Mouse (Mus musculus) intestine, embryonic 14.5 days (tissue): ENCODE data around the gene Arhgef19. TPM values are rescaled to one million over a fixed set of nuclear protein-coding genes. Genes with fewer than 3 reads are reported as not detected.

Experiments used
- ATAC-seq: fragments of 200-750 bp; cut with Nextera tagmentation; replicated peaks from 2 replicates; pipeline ENCODE4 v1.8.0; 2017; ENCODE audit warnings: low read depth, moderate number of reproducible peaks, moderate TSS enrichment, moderate library complexity; ENCODE audit not compliant: low FRiP score, low TSS enrichment
- DNase-seq: peaks from one replicate; pipeline ENCODE4 v3.0.0-alpha.2; 2018; ENCODE audit warnings: low spot score
- H3K27ac ChIP-seq: fragments of 300-500 bp; sonication (generic); 2 replicates; pipeline ENCODE4 v1.5.1; 2014; ENCODE audit warnings: low read depth, mild to moderate bottlenecking, control low read depth
- H3K27me3 ChIP-seq: fragments of 300-500 bp; sonication (generic); replicated peaks from 2 replicates; pipeline ENCODE4 v1.6.1; 2014; ENCODE audit warnings: low read length, control low read depth; ENCODE audit not compliant: control insufficient read depth, insufficient read depth
- H3K36me3 ChIP-seq: fragments of 300-500 bp; sonication (generic); 2 replicates; pipeline ENCODE4 v1.6.1; 2014; ENCODE audit warnings: low read length, control low read depth; ENCODE audit not compliant: control insufficient read depth, insufficient read depth
- H3K4me1 ChIP-seq: fragments of 300-500 bp; sonication (generic); replicated peaks from 2 replicates; pipeline ENCODE4 v1.6.1; 2014; ENCODE audit warnings: low read length, control low read depth, mixed read lengths; ENCODE audit not compliant: control insufficient read depth, insufficient read depth
- H3K4me2 ChIP-seq: fragments of 300-500 bp; sonication (generic); 2 replicates; pipeline ENCODE4 v1.6.1; 2014; ENCODE audit warnings: low read length
- H3K4me3 ChIP-seq: fragments of 300-500 bp; sonication (generic); 2 replicates; pipeline ENCODE4 v1.5.1; 2014; ENCODE audit warnings: low read depth, low read length, control low read depth, mixed read lengths
- H3K9ac ChIP-seq: fragments of 300-500 bp; sonication (generic); 2 replicates; pipeline ENCODE4 v1.6.1; 2014; ENCODE audit warnings: mild to moderate bottlenecking, low read length
- H3K9me3 ChIP-seq: fragments of 300-500 bp; sonication (generic); 2 replicates; pipeline ENCODE4 v1.6.1; 2016; ENCODE audit warnings: low read length, control low read depth; ENCODE audit not compliant: control insufficient read depth
- WGBS: fragments of 180-500 bp; shearing (Covaris S2); extraction: QIAGEN DNeasy Blood & Tissue Kit; methylation state at CpG from one replicate; pipeline ENCODE4 v1.1.7; 2014; 5-methylcytosine and 5-hydroxymethylcytosine counted together
- polyA plus RNA-seq: library from polyadenylated mRNA; unstranded; fragments of >200 nt; fragmentation: Nextera tagmentation; extraction: Ambion mirVana; gene quantifications from 2 replicates; pipeline ENCODE4 v1.2.1, GENCODE M21; 2014

Arhgef19 gene
- polyA plus RNA-seq = 14.2 and 15.8 TPM in 2 replicates

DNA sequence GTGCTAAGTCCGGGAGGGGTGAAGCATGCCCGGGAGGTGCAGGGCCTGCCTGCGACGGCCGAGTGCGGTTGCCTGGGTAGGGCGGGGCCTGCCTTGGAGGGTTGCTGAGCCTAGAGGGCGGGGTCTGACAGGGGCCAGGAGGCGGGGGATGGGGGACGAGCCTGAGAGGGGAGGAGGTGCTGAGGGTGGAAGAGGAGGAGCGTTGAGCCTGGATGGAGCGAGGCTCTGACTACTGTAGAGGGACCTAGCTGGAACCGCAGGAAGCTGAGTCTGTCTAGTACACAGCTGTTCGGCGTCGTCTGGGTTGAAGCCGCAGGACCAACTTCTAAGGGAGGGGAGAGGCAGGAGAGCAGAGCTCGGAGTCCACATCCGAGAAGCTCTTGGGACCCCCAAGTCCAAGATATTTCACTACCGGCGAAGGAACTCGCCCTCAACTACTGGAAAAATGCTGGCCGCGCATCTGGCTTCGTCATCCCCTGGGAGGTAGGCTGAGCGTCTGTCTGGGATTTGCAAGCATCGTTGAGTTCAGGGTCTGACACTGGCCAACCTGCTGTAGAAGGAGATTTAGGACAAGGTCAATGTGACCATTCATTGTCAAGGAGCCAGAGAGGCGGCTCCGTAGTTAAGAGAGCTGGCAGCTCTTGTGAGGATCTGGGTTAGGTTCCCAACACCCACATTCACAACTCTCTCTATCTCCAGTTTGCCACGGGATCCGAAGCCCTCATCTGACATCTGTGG, at the start of gene Arhgef19:
Gene Arhgef19, plus strand, starts transcription at position 112 of the 738 bp plus-strand sequence.
- H3K27me3 ChIP-seq = peaks cover 47% of the 10 kb centered on the region
- no peaks in the 10 kb centered on the region for H3K36me3 ChIP-seq
- no peaks in the 10 kb centered on the region for H3K9me3 ChIP-seq
- H3K4me2 ChIP-seq = peak within 1 kb of the TSS; percentile 78
- H3K27ac ChIP-seq = peak within 1 kb of the TSS; percentile 0; the same call in 1 of the 2 replicates
- DNase-seq = peak; percentile 88
- peak within 1 kb of the TSS; percentile 38 for H3K4me3 ChIP-seq
- peaks cover 33% of the 10 kb centered on the region for H3K4me1 ChIP-seq
- 2% methylated on average over 31 of the region's 31 CpGs for WGBS
- peak; percentile 87 for ATAC-seq
- peak within 1 kb of the TSS; percentile 37; the same call in 1 of the 2 replicates for H3K9ac ChIP-seq

DNA sequence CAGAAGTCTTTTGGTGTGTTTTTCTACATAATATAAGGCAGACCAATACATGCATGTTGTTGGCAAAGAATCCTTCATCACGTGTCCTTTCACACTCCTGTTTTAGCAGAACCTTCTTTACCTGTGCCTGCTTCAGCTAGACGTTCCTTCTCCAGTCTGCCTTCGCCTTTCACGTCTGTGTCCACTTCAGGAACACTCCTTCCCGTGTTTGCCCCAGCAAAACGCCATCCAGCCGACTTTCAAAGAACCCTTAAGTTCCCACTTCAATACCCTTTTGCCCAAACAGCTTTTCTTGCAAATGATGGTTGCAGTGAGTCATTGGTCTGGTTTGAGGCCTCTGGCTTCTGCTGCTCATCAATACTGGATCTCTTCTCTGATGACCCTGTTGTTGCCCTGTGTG, 48.0 kb upstream of the Arhgef19 start:
- H3K9me3 ChIP-seq = no peaks in the 10 kb centered on the region
- no peak overlapping the region for H3K4me2 ChIP-seq
- WGBS = 94% methylated on average over 7 of the region's 7 CpGs
- H3K27me3 ChIP-seq = no peaks in the 10 kb centered on the region
- H3K9ac ChIP-seq = no peak overlapping the region
- no peak for DNase-seq
- H3K4me3 ChIP-seq = no peak overlapping the region
- no peak overlapping the region for H3K27ac ChIP-seq
- H3K4me1 ChIP-seq = peaks cover 10% of the 10 kb centered on the region; the same call in 1 of the 2 replicates
- ATAC-seq = no peak
- H3K36me3 ChIP-seq = peaks cover 41% of the 10 kb centered on the region

GRCm38 (mm10) chr4:141194553-141194952, 44.7 kb upstream of the Arhgef19 start:
- DNase-seq (no peak), ATAC-seq (no peak)
- Histone ChIP-seq H3K9ac (no peak overlapping the region), H3K4me1 (no peaks in the 10 kb centered on the region), H3K27me3 (no peaks in the 10 kb centered on the region), H3K27ac (no peak overlapping the region), H3K9me3 (no peaks in the 10 kb centered on the region), H3K4me3 (no peak overlapping the region), H3K36me3 (peaks cover 72% of the 10 kb centered on the region), H3K4me2 (no peak overlapping the region)
- 93% methylated on average over 6 of the region's 6 CpGs for WGBS

DNA sequence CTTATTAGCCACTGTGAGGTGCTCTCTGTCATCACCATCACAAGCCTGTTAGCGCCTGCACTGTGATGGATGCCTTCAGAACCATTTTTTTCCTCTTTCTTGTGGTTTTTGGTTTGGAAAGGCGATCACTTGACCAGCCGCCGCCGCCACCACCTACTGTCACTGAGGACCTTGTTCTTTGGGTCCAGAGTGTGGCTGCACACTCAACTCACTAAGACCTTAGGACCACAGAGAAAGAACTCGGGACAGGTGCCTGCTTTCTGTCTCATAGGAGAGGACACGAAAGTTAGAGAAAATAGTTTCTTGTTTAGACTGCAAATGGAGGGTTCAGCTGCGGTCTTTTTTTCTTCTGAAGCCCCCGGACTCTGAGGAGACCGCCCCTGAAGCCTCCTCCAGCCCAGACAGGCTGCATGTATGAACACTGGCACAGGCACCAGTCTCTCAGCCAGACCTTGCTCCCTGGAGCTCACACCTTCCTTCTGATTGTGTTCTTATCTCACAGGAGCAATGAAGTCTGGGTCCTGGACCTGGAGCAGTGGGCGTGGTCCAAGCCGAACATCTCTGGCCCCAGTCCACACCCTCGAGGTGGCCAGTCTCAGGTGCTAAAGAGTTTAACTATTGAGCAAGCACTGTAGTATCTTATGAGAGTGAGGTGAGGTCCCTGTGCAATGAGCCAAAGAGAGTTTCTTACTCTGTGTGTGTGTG, 42.2 kb upstream of the Arhgef19 start:
- Histone ChIP-seq H3K9me3 (no peaks in the 10 kb centered on the region), H3K36me3 (peaks cover 71% of the 10 kb centered on the region), H3K4me1 (no peaks in the 10 kb centered on the region), H3K27me3 (no peaks in the 10 kb centered on the region), H3K9ac (no peak overlapping the region), H3K4me2 (no peak overlapping the region), H3K27ac (no peak overlapping the region), H3K4me3 (no peak overlapping the region)
- 96% methylated on average over 13 of the region's 13 CpGs for WGBS
- ATAC-seq (peak; percentile 57; the same call in 1 of the 2 replicates), DNase-seq (no peak)

DNA sequence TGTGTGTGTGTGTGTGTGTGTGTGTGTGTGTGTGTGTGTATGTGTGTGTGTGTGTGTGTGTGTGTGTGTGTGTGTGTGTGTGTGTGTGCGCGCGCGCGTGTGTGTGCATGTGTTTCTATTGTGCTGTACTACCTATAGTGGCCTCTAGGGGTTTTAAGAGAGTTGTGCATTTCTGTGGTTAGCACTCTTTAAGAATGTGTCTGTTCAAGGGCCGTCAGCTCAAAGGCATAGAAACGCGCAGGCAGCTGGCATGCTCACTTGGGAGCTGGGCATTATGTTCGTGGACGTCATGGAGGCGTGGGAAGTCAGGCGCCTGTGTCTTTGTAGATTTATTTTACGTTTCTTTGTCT, 41.6 kb upstream of the Arhgef19 start:
- no peak overlapping the region for H3K9ac ChIP-seq
- DNase-seq = no peak
- H3K9me3 ChIP-seq = no peaks in the 10 kb centered on the region
- H3K4me2 ChIP-seq = no peak overlapping the region
- no peaks in the 10 kb centered on the region for H3K27me3 ChIP-seq
- no peak for ATAC-seq
- no peaks in the 10 kb centered on the region for H3K4me1 ChIP-seq
- WGBS = 93% methylated on average over 13 of the region's 13 CpGs
- no peak overlapping the region for H3K4me3 ChIP-seq
- H3K27ac ChIP-seq = no peak overlapping the region
- peaks cover 74% of the 10 kb centered on the region for H3K36me3 ChIP-seq

DNA sequence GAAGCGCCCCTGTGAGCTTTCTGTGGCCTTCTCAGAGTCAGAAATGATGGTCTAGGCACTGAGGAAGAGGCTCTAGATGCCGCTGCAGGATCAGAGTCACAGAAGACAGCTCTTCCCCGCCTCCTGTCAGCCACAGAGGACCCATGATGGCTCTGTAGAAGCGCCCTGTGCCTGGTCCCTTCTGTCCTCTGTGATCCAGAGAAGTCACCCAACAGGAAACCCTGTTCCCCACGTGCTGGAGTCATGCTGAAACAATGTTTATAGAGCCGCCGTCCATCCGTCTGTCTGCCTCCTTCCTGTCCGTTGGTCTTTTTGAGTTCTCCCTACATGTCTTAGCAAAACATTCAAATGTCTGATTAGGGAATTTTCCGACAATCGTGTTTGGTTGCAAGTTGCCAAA, 38.4 kb upstream of the Arhgef19 start:
- H3K27ac ChIP-seq = no peak overlapping the region
- H3K9ac ChIP-seq = no peak overlapping the region
- ATAC-seq = no peak
- peaks cover 59% of the 10 kb centered on the region for H3K36me3 ChIP-seq
- H3K27me3 ChIP-seq = no peaks in the 10 kb centered on the region
- no peak overlapping the region for H3K4me2 ChIP-seq
- 69% methylated on average over 11 of the region's 11 CpGs for WGBS
- no peak for DNase-seq
- H3K4me1 ChIP-seq = no peaks in the 10 kb centered on the region
- no peaks in the 10 kb centered on the region for H3K9me3 ChIP-seq
- no peak overlapping the region for H3K4me3 ChIP-seq

DNA sequence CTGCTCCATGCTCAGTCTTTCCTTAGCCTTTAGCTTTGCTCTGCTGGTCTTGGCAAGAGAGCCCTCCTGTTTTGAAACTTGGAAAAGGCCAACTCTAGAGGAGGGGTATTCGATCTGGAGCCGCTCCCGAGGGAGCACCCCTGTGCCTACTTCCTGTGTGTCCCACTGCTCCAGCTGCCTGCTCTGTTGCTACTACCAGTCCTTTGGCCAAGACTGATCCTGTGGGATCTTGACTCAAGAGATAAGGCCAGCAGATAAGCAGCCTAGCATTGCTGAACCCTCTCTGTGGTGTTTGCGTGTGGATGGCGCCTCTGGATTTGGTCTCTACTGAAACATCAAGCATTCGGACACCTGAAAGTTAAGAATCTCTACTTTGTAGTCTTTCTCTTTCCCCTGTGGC, 37.1 kb upstream of the Arhgef19 start:
- no peak overlapping the region for H3K9ac ChIP-seq
- no peak overlapping the region for H3K4me3 ChIP-seq
- no peaks in the 10 kb centered on the region for H3K4me1 ChIP-seq
- peaks cover 48% of the 10 kb centered on the region for H3K36me3 ChIP-seq
- H3K27ac ChIP-seq = no peak overlapping the region
- 90% methylated on average over 6 of the region's 6 CpGs for WGBS
- no peak overlapping the region for H3K4me2 ChIP-seq
- H3K9me3 ChIP-seq = no peaks in the 10 kb centered on the region
- ATAC-seq (no peak), DNase-seq (no peak)
- no peaks in the 10 kb centered on the region for H3K27me3 ChIP-seq

GRCm38 (mm10) chr4:141204580-141205061, 34.7 kb upstream of the Arhgef19 start:
- no peak overlapping the region for H3K27ac ChIP-seq
- H3K9me3 ChIP-seq = no peaks in the 10 kb centered on the region
- WGBS = 70% methylated on average over 4 of the region's 4 CpGs
- H3K36me3 ChIP-seq = peaks cover 25% of the 10 kb centered on the region
- no peak overlapping the region for H3K4me3 ChIP-seq
- no peaks in the 10 kb centered on the region for H3K4me1 ChIP-seq
- DNase-seq = no peak
- ATAC-seq = no peak
- H3K4me2 ChIP-seq = no peak overlapping the region
- no peaks in the 10 kb centered on the region for H3K27me3 ChIP-seq
- no peak overlapping the region for H3K9ac ChIP-seq
